Mouse (Mus musculus) left cerebral cortex, postnatal 36 days (tissue): Measurements from ENCODE around the gene Dgke. TPM values are rescaled to one million over a fixed set of nuclear protein-coding genes. Genes with fewer than 3 reads are reported as not detected.
"Not testable (repeated sequence)": the region's sequence is repeated elsewhere in the genome, so short reads cannot be mapped to it uniquely, and the experiment has no call there.

Experiments used
- DNase-seq, 2 experiments: peaks; one replicate each; pipeline ENCODE4 v3.0.0; 2021 to 2022; ENCODE audit warnings: low spot score in 2 of 2, mixed read lengths in 1 of 2
- intact Hi-C: fragments of 180-260 bp; cut with DNase I; formaldehyde crosslinking; loops from one replicate; pipeline ENCODE4 v1.15.1; 2025
- total RNA-seq, 2 experiments: library from RNA; stranded (reverse); gene quantifications; 2 replicates each; pipeline ENCODE4 v1.2.3; 2021

The Dgke gene
- total RNA-seq, 2 experiments from 2014 or later, result 55.6 to 57.2 TPM

DNA sequence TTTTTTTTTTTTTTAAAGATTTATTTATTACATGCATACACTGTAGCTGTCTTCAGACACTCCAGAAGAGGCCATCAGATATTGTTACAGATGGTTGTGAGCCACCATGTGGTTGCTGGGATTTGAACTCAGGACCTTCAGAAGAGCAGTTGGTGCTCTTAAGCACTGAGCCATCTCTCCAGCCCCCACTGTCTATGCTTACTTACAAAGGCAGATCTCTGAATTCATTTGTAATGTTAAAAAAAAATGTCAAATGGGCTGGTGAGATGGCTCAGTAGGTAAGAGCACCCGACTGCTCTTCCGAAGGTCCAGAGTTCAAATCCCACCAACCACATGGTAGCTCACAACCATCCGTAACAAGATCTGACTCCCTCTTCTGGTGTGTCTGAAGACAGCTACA lies 21.1 kb downstream of the Dgke start:
- DNase-seq, intact Hi-C loops: not testable (repeated sequence)

DNA sequence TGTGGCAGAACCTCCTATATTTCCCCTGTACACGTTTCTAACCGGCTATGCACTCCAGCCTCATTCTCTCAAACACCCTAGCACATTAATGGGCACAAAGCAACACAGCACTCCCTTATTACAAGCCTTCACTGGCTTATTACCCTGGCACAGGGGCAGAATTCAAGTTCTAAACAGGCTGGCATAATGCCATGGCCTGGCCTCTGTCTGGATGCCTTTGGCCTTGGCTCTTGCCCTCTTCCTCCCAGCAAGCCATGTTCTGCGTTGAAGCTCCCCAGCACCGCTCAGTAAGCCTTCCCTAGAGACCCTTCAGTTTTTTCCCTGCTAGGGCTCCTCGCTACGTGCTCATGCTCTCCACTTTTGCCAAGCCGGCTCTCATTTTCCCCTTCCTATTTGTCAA lies 23.6 kb downstream of the Dgke start:
- DNase-seq, result no peak
- intact Hi-C loops, result no loop called here

DNA sequence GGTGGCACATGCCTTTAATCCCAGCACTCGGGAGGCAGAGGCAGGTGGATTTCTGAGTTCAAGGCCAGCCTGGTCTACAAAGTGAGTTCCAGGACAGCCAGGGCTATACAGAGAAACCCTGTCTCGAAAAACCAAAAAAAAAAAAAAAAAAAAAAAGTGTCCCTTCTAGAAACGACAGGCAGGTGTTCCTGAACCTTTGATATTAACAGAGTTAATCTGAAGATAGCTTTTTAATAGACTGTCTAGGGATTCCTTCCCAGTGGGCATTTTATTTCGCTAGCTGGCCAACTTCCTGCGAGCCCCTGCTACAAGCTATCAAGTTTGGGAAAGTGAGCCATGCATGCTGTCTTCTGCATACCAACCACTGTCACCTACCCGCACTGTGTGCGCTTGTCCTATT lies 25.6 kb downstream of the Dgke start:
- intact Hi-C loops, DNase-seq: not testable (repeated sequence)

DNA sequence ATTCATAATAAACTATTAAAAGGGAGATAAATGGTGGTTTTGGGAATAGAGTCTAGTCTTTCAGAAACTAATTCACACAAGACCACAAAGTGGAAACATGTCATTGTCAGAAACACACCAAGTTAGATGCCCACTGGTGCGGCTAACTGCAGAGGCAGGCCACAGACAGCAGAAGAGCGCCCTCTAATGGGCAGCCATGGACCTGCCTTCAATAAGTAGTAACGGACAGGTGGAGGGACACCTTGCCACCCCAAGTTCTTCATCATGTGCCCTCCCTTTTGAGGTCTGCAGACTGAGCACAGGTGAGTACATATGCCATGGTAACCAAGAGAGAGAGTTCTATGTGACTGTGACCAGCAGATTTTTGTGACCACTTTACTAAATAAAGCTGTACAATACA lies 27.3 kb downstream of the Dgke start:
- intact Hi-C loops, result loop anchor here (5.0 kb wide), 2 partner anchors 37 to 52 kb away; no protein-coding TSS in a partner anchor
- DNase-seq, result peak; percentile 46 to 51

DNA sequence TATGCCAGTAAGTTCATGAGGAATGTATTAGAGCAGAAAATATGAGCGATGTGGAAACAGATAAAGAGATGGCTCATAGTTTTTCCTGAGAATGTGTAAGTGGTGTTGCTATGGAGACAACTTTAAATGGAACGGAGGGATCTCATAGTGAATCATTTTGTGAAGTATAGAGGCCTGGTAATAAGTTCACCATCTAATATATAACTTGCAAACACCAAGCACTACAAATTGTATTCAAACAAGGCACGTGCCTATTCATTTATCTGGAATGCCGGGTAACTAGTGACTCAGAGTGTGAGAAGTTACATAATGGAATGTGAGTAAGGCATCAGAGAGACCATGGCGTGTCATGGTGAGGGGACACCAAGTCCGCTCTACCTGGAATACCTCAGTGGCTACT lies 28.2 kb downstream of the Dgke start:
- no peak for DNase-seq
- intact Hi-C loops, result loop anchor here (5.0 kb wide), 2 partner anchors 36 to 51 kb away; no protein-coding TSS in a partner anchor

DNA sequence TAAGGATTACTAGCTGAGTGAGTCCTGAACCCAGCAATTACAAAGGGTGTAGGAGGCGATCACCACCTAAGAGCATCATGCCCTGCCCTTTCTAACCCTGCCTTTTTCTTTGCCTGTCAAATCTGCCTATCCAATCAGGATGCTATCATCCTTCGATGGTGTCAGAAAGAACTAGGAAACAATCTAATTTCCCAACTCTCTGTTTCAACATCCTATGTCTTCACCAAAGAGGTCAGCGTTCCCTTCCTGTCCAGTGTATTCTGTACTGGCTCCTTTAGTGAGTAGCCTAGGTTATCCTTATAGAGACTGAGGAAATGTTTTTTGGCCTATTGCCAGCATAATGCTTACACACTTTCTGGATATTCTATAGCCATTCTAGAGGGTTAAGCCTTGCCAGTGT lies 31.1 kb downstream of the Dgke start:
- no peak for DNase-seq
- intact Hi-C loops, result loop anchor here (5.0 kb wide), 2 partner anchors 33 to 48 kb away; no protein-coding TSS in a partner anchor

DNA sequence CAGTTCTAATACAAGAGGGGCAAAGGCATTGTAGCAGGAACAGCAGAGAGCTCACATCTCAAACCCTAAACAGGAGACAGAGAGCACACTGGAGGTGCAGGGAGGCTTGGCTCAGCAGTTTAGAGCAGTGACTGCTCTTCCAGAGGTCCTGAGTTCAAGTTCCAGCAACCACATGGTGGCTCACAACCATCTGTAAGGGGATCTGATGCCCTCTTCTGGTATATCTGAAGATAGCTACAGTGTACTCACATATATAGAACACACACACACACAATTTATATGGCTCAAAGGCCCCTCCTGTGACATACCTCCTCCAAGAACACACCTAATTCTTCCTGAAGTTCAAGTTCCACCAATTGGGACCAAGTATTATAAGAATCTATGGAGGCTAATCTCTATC lies 32.1 kb downstream of the Dgke start:
- DNase-seq, result no peak
- intact Hi-C loops, result no loop called here

DNA sequence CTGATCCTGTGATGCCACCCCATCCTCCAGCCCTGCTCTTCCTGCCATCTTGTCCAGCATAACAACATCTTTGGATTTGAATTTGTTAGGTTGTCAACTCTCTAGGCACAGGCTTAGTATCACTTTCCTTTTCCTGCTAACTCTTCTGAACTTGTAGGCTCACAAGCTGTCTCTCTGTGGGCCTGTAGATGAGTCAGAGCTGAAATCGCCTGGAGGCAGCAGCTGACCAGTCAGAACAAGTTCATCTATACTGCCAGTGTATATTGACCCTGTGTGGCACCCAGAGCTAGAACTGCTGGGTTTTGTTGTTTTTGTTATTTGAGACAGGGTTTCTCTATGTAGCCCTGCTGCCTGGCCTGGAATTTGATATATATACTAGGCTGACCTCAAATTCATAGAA lies 35.5 kb downstream of the Dgke start:
- intact Hi-C loops, result no loop called here
- DNase-seq, result no peak

DNA sequence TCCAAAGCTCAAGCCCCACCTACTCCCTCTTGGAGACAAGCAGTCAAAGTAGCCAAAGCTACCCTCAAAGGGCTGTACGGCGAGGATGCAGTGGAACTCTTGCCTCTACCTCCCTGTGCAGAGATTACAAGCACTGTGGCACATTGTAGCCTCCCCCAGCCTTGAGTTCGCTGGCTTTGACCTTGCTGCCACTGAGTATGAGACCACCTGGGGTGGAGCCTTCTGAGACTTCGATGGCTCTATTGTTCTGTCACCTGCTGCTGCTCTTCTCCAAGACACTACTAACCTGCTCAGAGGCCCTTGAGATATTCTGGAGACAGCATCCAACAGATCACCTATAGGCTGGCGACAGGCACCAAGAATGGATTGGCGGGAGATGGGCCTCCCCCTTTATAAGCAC lies 36.1 kb downstream of the Dgke start:
- DNase-seq, result no peak
- intact Hi-C loops, result no loop called here

DNA sequence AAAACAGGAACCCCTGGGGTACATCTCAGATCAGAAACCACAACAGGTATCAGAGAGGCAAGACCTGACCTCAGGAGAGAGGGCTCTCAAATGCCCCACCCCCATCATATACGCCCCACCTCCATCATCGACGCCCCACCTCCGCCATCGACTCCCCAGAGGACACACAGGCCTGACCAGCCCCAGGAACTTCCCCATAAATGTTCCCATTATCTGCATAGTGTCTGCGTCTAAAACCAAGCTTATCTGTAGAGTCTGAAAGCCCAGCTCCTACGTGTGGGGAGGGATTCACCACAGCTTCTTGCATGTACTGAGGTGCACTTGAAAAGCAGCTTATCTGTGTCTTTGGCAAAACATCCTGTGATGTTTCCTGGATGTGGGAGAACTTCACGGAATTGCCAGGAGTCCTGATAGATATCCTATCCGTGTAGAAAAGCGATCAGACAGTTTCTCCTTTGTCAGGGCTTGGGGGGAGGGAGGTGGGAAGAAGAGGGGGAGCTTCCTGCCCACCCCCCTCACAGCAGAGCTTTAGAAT lies 37.7 kb downstream of the Dgke start:
- intact Hi-C loops, result no loop called here
- DNase-seq, result no peak

DNA sequence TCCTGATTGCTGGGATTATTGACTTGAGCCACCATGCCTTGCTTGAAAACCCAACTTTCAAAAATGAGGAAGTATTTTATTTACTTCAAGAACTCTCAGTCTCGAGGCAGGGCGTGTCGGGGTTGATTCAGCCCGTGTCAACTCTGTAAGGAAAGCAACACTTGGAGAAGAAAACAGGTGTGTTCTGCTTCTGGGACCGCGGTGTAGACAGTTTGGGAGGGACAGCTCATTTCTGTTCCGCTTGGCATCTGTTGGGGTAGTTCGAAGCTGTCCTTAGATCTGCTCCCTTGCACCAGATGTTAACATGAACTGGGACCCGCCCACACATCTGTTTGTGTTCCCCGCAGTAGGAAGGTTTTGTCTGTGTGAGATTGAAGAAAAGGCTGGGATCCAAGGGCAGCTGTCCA lies 38.7 kb downstream of the Dgke start:
- intact Hi-C loops, result no loop called here
- no peak for DNase-seq

DNA sequence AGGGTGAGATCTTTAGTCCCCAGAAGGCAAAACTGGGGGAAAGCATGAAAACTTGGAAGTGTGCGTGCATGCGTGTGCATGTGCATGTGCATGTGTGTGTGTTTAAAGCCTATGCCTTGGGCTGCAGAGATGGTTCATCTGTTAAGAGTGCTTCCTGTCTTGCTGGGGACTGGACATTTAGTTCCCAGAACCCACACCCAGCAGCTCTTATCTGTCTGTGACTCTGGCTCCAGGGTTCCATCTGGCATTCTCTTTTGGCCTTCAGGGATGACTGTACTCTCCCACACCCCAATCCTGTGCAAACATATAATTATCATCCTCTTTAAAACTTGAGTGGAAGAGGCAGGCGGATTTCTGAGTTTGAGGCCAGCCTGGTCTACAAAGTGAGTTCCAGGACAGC lies 40.5 kb downstream of the Dgke start:
- DNase-seq, result no peak
- intact Hi-C loops, result no loop called here

DNA sequence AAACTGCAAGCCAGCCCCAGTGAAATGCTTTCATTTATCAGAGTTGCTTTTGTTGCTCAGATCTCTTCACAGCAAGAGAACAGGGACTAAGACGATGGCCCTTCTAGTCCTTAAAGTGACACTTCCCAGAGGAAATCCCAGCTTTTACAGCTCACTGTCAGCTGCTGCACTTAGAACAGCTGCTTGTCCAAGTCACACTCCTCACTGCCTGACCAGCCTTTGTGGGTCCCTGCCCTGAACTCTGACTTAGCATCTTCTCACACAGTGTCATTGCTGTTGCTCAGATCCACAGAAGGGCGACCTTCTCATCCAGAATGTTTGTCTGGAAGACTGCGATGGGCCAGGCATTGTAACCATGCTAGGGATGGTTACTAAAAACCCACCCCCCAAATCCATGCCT lies 41.0 kb downstream of the Dgke start:
- DNase-seq, result no peak
- intact Hi-C loops, result no loop called here

DNA sequence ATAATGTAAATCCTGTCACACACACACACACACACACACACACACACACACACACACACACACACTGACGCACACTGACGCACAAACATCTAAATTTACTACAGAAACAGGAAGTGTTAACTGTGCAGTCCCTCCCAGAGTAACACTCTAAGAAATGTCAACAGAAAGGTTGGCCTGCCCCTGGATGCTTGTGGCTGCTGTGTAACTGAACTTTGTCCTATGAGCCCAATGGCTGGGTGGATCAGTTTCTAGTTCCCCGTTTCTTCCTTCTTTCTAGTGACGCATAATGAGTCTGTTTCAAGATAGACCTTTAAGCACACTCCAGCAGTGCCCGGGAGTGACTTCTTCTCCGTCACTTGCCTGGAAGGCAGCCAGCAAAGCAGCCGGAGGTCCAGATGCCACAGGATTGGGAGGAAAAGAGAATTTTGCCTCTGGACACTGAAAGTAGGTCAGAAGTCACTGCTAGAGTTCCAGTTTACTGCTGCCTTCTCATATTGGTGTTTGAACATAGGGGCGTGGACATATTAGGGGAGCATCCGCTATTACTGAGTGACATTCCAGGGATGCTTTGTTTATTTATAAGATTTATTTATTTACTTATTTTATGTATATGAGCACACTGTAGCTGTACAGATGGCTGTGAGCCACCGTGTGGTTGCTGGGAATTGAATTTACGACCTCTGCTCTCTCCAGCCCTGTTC lies 42.3 kb downstream of the Dgke start:
- DNase-seq, result peak in 1 of 2 experiments; percentile 22
- intact Hi-C loops, result no loop called here

DNA sequence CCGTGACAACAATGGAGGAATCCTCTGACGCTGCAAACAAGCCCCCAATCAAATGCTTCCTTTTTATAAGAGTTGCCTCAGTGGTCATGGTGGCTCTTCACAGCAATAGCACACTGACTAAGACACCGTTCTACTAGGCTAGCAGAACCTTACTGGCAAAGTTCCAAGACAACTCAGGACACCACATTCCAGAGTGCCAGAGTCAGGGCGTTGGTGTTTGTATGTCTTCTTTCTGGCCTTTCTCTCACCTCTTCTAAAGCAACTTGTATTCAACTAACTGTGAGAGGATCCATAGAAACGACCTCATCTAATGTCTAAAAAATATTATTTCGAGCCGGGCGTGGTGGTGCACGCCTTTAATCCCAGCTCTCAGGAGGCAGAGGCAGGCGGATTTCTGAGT lies 43.2 kb downstream of the Dgke start:
- intact Hi-C loops, result no loop called here
- no peak for DNase-seq

DNA sequence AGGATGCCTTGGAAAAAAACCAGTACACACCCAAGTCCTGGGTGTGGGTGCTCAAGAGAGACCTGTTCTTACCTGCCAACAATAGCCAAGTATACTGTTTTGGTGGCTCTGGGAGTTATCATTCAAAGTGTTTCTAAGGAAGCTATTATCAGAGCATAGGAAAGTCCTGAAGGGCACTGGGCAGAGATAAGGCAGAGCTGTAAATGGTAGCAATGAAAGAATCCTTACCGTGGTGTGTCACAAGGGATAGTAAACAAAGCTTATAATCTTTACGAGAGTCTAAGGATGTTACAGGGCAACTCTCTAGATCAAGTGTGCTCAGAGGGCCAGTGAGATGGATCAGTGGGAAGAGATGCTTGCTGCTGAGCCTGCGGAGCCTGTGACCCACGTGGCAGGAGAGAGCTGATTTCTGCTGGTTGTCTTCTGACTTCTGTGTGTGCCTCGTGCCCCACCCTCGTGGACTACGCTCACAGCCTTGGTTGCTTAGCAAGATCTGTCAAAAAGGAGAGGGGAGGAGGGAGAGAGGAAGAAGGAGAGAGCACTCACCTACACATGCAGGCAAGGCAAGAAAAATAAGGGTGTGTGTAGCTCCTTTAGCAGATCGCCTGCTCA lies 44.4 kb downstream of the Dgke start:
- intact Hi-C loops, result no loop called here
- DNase-seq, result no peak

DNA sequence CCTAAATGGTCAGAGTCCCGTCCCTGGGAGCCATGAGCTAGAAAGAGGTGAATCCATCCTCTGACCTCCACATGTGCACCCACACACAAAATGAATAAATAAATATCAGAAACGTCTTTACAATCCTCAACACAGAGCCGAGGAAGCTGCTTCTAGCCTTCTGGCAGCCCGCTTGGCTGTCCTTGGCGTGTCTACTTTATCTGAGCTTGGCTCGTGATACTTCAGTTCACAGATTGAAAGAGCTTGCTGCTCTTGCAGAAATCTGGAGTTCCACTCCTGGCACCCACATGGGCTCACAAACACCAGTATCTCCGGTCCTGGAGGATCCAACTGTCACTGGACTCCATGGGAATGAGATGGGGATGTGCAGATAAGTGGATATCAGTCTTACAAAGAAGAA lies 45.0 kb downstream of the Dgke start:
- no peak for DNase-seq
- intact Hi-C loops, result no loop called here

DNA sequence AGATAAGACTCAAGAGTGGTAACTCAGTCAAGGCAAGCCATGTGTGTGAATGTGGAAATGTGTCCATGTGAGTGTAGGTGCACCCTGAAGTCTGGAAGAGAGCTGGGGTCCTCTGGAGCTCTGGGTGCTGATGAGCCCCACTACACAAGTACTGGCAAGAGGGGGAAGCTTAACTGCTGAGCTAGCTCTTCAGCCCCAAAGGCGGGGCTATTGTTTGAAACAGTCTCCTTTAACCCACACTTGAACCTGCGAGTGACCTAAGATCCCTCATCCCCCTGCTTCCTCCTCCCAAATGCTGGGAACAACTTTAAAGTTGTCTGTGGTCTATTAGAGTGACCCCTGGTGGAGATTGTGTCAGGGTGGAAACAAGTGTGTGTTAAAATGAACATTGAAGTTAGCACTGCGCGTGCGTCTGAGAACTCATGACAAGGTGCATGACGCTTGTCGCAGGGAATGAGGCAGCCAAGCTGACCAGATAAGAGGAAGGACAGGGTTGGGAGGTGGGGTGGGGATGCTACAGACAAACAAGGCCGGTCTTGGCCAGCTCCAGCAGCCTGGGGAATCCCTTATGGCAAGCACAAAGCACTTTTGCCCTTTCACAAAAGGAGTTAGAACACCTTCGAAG lies 45.9 kb downstream of the Dgke start:
- DNase-seq, result no peak
- intact Hi-C loops, result no loop called here

DNA sequence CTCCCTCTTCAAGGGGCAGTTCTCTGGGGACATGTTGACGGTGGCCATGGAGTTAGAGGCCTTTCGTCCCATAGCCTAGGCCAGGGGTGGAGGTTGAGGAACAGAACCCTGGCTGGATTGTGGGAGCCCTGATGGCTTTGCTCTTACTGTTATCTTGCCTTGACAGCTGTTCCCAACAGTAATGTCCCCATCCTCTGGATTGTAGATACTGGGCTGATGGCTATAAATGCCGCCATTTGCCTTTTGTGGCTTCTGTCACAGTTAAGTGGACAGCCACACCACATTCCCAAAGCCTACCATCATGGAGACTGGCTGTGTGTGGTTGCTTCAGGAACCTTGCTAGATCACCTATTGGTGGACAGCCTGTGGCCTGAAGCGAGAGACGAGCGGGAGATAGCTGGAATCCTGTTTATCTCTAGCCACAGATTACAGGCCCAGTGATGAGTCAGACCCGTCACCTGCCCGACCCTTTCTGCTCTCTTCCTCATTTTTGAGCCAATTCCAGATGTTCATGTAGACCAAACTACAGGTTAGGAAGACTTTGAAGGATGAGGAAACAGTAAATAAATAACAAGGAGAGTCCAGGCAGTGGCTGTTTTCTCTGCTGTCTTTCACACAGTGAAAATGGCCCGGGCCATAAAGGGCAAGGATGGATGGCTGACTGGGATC lies 49.0 kb downstream of the Dgke start:
- intact Hi-C loops, result no loop called here
- DNase-seq, result no peak

DNA sequence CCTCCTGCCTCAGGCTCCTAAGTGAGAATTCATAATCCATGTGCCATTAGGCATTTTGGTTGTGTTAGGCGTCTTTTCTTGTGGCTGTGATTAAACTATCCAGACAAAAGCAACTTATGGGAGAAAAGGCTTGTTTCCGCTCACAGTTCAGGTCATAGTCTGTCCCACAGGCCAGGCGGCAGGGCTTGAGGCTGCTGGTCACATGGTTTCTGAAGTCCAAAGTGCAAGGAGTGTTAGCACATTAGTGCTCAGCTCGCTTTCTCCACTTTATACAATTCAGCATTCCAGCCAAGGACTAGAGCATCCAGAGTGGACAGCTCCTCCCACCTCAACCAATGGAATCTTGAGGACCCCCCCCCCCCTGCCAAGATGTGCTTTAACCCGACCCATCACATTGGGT lies 54.4 kb downstream of the Dgke start:
- DNase-seq, result no peak
- intact Hi-C loops, result no loop called here
